Mouse (Mus musculus) CH12.LX (cell line): ENCODE data around the gene Itga6. TPM values are rescaled to one million over a fixed set of nuclear protein-coding genes. Genes with fewer than 3 reads are reported as not detected.

Source experiments
- DNase-seq: peaks from one replicate; pipeline ENCODE4 v3.0.0-alpha.2; 2013; ENCODE audit errors: extremely low read depth
- H3K27ac ChIP-seq: 2 replicates; pipeline ENCODE4 v1.5.1; 2012; ENCODE audit warnings: low read depth, mild to moderate bottlenecking, control low read depth, moderate library complexity; ENCODE audit not compliant: insufficient read depth
- H3K27me3 ChIP-seq: replicated peaks from 2 replicates; pipeline ENCODE3; 2012; ENCODE audit warnings: inconsistent platforms
- H3K36me3 ChIP-seq, 2 experiments: replicated peaks in 1 of 2; 2 replicates each; pipeline versions ENCODE3 to v1.6.1; 2012; ENCODE audit warnings: inconsistent platforms in 1 of 2, low read length in 1 of 2, mild to moderate bottlenecking in 1 of 2, mixed read lengths in 1 of 2, moderate library complexity in 1 of 2; ENCODE audit not compliant: control insufficient read depth in 1 of 2, insufficient read depth in 1 of 2
- H3K4me1 ChIP-seq, 2 experiments: 2 replicates each; pipeline ENCODE4 v1.6.1; 2012; ENCODE audit warnings: inconsistent platforms in 1 of 2, moderate library complexity in 1 of 2; ENCODE audit not compliant: insufficient read depth in 2 of 2, control insufficient read depth in 1 of 2
- H3K4me2 ChIP-seq: 2 replicates; pipeline ENCODE4 v1.6.1; 2012; ENCODE audit warnings: low read depth, mild to moderate bottlenecking, control low read depth; ENCODE audit not compliant: poor library complexity, insufficient read depth, severe bottlenecking
- H3K4me3 ChIP-seq, 3 experiments: fragments of 150-350 bp in 1 of 3; sonication (generic) in 1 of 3; replicated peaks in 1 of 3; 2 replicates each; pipeline versions ENCODE3 to v1.5.1; 2011 to 2012; ENCODE audit warnings: low read depth in 2 of 3, low read length in 2 of 3, mild to moderate bottlenecking in 2 of 3, moderate library complexity in 2 of 3, control low read depth in 1 of 3, improper control_type of control experiment in 1 of 3, inconsistent platforms in 1 of 3, mixed read lengths in 1 of 3; ENCODE audit not compliant: poor library complexity in 1 of 3
- H3K79me2 ChIP-seq: replicated peaks from 2 replicates; pipeline ENCODE4 v1.6.1; 2012; ENCODE audit warnings: mild to moderate bottlenecking, moderate library complexity; ENCODE audit not compliant: control insufficient read depth, poor library complexity, insufficient read depth, severe bottlenecking; ENCODE audit errors: extremely low read depth
- H3K9ac ChIP-seq: 2 replicates; pipeline ENCODE4 v1.6.1; 2012; ENCODE audit warnings: low read depth, mild to moderate bottlenecking, control low read depth, moderate library complexity; ENCODE audit not compliant: insufficient read depth
- H3K9me3 ChIP-seq: replicated peaks from 2 replicates; pipeline ENCODE3; 2012; ENCODE audit warnings: low read length, inconsistent platforms, mixed read lengths
- CTCF ChIP-seq, 2 experiments: IDR thresholded peaks in 1 of 2; conservative IDR thresholded peaks in 1 of 2; 2 replicates each; pipeline ENCODE4 v1.5.1; 2011 to 2012; ENCODE audit warnings: low read depth in 2 of 2, low read length in 2 of 2, improper control_type of control experiment in 1 of 2, inconsistent platforms in 1 of 2, mild to moderate bottlenecking in 1 of 2, moderate library complexity in 1 of 2
- ELF1 ChIP-seq: IDR thresholded peaks from 2 replicates; pipeline ENCODE4 v1.6.1; 2014; ENCODE audit warnings: low read depth, mild to moderate bottlenecking, inconsistent platforms, low read length, improper control_type of control experiment
- IRF4 ChIP-seq: IDR thresholded peaks from 2 replicates; pipeline ENCODE4 v1.6.1; 2014; ENCODE audit warnings: low read depth, mild to moderate bottlenecking, inconsistent platforms, low read length, improper control_type of control experiment
- MAFK ChIP-seq: IDR thresholded peaks from 2 replicates; pipeline ENCODE4 v1.6.1; 2011; ENCODE audit warnings: low read length, improper control_type of control experiment; ENCODE audit not compliant: insufficient replicate concordance
- MAZ ChIP-seq: IDR thresholded peaks from 2 replicates; pipeline ENCODE4 v1.6.1; 2012; ENCODE audit warnings: low read depth, mild to moderate bottlenecking, inconsistent platforms, low read length, improper control_type of control experiment, moderate library complexity
- MYC ChIP-seq: IDR thresholded peaks from 2 replicates; pipeline ENCODE4 v1.6.1; 2011; ENCODE audit warnings: low read depth, mild to moderate bottlenecking, improper control_type of control experiment, low read length
- NRF1 ChIP-seq: IDR thresholded peaks from 2 replicates; pipeline ENCODE4 v1.6.1; 2014; ENCODE audit warnings: low read depth, mild to moderate bottlenecking, inconsistent platforms, low read length, improper control_type of control experiment, moderate library complexity
- POLR2AphosphoS2 ChIP-seq: IDR thresholded peaks from 2 replicates; pipeline ENCODE4 v1.6.1; 2011; ENCODE audit warnings: low read depth, low read length, improper control_type of control experiment
- RCOR1 ChIP-seq: conservative IDR thresholded peaks from 2 replicates; pipeline ENCODE4 v1.6.1; 2012; ENCODE audit warnings: low read depth, mild to moderate bottlenecking, inconsistent platforms, low read length, improper control_type of control experiment
- SIN3A ChIP-seq: IDR thresholded peaks from 2 replicates; pipeline ENCODE4 v1.6.1; 2012; ENCODE audit warnings: low read length, improper control_type of control experiment, inconsistent platforms
- TCF12 ChIP-seq: IDR thresholded peaks from 2 replicates; pipeline ENCODE4 v1.6.1; 2014; ENCODE audit warnings: low read depth, mild to moderate bottlenecking, inconsistent platforms, low read length, improper control_type of control experiment
- USF1 ChIP-seq: IDR thresholded peaks from 2 replicates; pipeline ENCODE4 v1.6.1; 2014; ENCODE audit warnings: low read depth, mild to moderate bottlenecking, inconsistent platforms, low read length, improper control_type of control experiment
- USF2 ChIP-seq: conservative IDR thresholded peaks from 2 replicates; pipeline ENCODE4 v1.6.1; 2011; ENCODE audit warnings: low read depth, low read length, improper control_type of control experiment
- ZMIZ1 ChIP-seq: IDR thresholded peaks from 2 replicates; pipeline ENCODE4 v1.6.1; 2012; ENCODE audit warnings: low read depth, mild to moderate bottlenecking, inconsistent platforms, low read length, improper control_type of control experiment
- ZNF384 ChIP-seq: IDR thresholded peaks from 2 replicates; pipeline ENCODE4 v1.6.1; 2012; ENCODE audit warnings: low read depth, low read length, improper control_type of control experiment, inconsistent platforms
- dilution Hi-C: fragments of 300-500 bp; cut with MboI; formaldehyde crosslinking; loops from 2 replicates; pipeline ENCODE4 v1.14.3; 2020; ENCODE audit warnings: low sequenced_read_pairs; ENCODE audit not compliant: extremely low pct_unique_long_range_greater_than_20kb, extremely low pct_ligation_motif_present
- in situ Hi-C: fragments of 300-500 bp; cut with MboI; formaldehyde crosslinking; loops from 3 replicates; pipeline ENCODE4 v1.14.3; 2019; ENCODE audit warnings: low sequenced_read_pairs, low pct_ligation_motif_present, low pct_unique_long_range_greater_than_20kb, mixed read lengths
- polyA plus RNA-seq: library from polyadenylated mRNA; unstranded; fragments of >175 nt; gene quantifications from 2 replicates; pipeline ENCODE4 v1.2.1, GENCODE M21; 2012; ENCODE audit warnings: low read depth; ENCODE audit not compliant: insufficient read length
- total RNA-seq, 2 experiments: library from RNA; depleted of rRNA; stranded (reverse); fragments of 300-350 nt in 1 of 2; fragments of >200 nt in 1 of 2; gene quantifications; 2 replicates each; pipeline ENCODE4 v1.2.3; 2012 to 2014

The Itga6 gene
- total and polyA plus RNA-seq, 3 experiments = 6.1 to 13.9 (median 10.9) TPM

DNA sequence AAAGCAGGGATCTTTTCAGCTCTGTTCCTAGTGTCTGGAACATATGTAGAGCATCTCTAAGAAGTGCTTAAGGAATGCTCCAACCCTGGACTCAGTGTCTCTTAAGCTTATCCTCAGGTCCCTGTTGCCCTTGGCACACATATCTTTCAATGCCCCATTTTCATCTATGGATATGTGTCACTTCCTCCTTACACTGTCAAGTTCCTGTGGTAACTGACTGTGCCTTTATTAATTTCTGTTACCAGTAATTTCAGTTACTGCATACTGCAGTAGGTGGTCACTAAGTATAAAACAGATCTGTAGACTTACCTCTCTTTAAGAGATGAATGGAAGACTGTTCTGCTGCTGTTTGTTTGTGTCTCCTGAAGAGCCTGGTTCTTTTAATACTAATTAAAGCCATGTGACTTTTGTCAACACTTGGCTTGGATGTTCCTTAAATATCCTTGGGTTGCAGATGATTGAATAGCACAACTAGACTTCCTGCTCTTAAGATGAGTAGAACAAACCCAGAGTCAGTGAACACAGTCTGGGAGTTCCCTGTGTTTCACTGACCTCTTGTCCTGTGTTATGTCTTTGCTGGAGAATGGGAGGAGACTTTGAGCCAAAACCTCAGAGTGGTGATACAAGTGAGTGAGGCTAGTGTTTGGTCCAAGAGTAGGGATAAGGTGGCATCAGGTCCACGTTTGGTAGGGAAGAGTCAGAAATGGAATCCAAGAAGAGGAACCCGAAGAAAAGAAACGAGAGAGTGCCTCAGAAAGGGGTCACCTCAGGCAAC, 19.7 kb downstream of the Itga6 start:
- Histone ChIP-seq H3K4me1 (no peaks in the 10 kb centered on the region), H3K4me2 (no peak overlapping the region)
- dilution Hi-C loops = no loop called here
- in situ Hi-C loops = no loop called here
- TF ChIP-seq USF1 = no peak
- no peak for TF ChIP-seq POLR2AphosphoS2
- TF ChIP-seq, all 38 proteins: peak for 0
- Histone ChIP-seq H3K36me3 (no peaks in the 10 kb centered on the region), H3K79me2 (no peaks in the 10 kb centered on the region), H3K27me3 (no peaks in the 10 kb centered on the region), H3K9me3 (peaks cover 4% of the 10 kb centered on the region), H3K27ac (no peak overlapping the region), H3K4me3 (no peak overlapping the region), H3K9ac (no peak overlapping the region)
- no peak for DNase-seq

GRCm38 (mm10) chr2:71766007-71766406, 20.6 kb downstream of the Itga6 start:
- in situ Hi-C loops = no loop called here
- H3K4me2 ChIP-seq = no peak overlapping the region
- no peak for TF ChIP-seq NRF1
- TF ChIP-seq MAZ = no peak
- no peak for TF ChIP-seq RCOR1
- TF ChIP-seq IRF4 = no peak
- TF ChIP-seq ZMIZ1 = no peak
- TF ChIP-seq MAFK = no peak
- TF ChIP-seq SIN3A = no peak
- no peak for TF ChIP-seq TCF12
- no peak for TF ChIP-seq ZNF384
- TF ChIP-seq POLR2AphosphoS2 = no peak
- no peak for TF ChIP-seq MYC
- TF ChIP-seq USF2 = no peak
- TF ChIP-seq CTCF (conservative IDR thresholded peaks at IDR 0.05 in 1 of 2, IDR thresholded peaks at IDR 0.05 in 1 of 2; ENCODE audit: low read depth in 2 of 2, low read length in 2 of 2) = no peak
- no peak for TF ChIP-seq ELF1
- TF ChIP-seq, all 38 proteins: peak for 0
- Histone ChIP-seq H3K9me3 (peaks cover 2% of the 10 kb centered on the region), H3K4me3 (no peak overlapping the region), H3K27ac (no peak overlapping the region), H3K9ac (no peak overlapping the region), H3K4me1 (no peaks in the 10 kb centered on the region), H3K36me3 (no peaks in the 10 kb centered on the region), H3K27me3 (no peaks in the 10 kb centered on the region), H3K79me2 (no peaks in the 10 kb centered on the region)
- no peak for DNase-seq
- dilution Hi-C loops = no loop called here
